Mouse (Mus musculus) embryonic facial prominence, embryonic 11.5 days (tissue): ENCODE data around the gene Tars. TPM values are rescaled to one million over a fixed set of nuclear protein-coding genes. Genes with fewer than 3 reads are reported as not detected.

Experiments
- ATAC-seq: fragments of 200-750 bp; cut with Nextera tagmentation; replicated peaks from 2 replicates; pipeline ENCODE4 v1.8.0; 2017; ENCODE audit warnings: low read depth; ENCODE audit not compliant: insufficient number of reproducible peaks, low FRiP score, low TSS enrichment
- DNase-seq: peaks from one replicate; pipeline ENCODE4 v3.0.0-alpha.2; 2015; ENCODE audit warnings: low spot score
- H3K27ac ChIP-seq: fragments of 300-500 bp; sonication (generic); replicated peaks from 2 replicates; pipeline ENCODE4 v1.5.1; 2014; ENCODE audit warnings: mild to moderate bottlenecking, low read depth, low read length, control low read depth
- H3K27me3 ChIP-seq: fragments of 300-500 bp; sonication (generic); 2 replicates; pipeline ENCODE4 v1.6.1; 2014; ENCODE audit warnings: mild to moderate bottlenecking, low read length, moderate library complexity, mixed read lengths; ENCODE audit not compliant: control insufficient read depth, insufficient read depth
- H3K36me3 ChIP-seq: fragments of 300-500 bp; sonication (generic); replicated peaks from 2 replicates; pipeline ENCODE4 v1.6.1; 2014; ENCODE audit warnings: low read depth, mild to moderate bottlenecking, low read length, moderate library complexity, mixed read lengths; ENCODE audit not compliant: control insufficient read depth, insufficient read depth
- H3K4me1 ChIP-seq: fragments of 300-500 bp; sonication (generic); 2 replicates; pipeline ENCODE4 v1.6.1; 2014; ENCODE audit warnings: low read length, mixed read lengths; ENCODE audit not compliant: control insufficient read depth, insufficient read depth
- H3K4me2 ChIP-seq: fragments of 300-500 bp; sonication (generic); 2 replicates; pipeline ENCODE4 v1.6.1; 2014; ENCODE audit warnings: low read depth, mild to moderate bottlenecking, control low read depth, low read length, moderate library complexity
- H3K4me3 ChIP-seq: fragments of 300-500 bp; sonication (generic); 2 replicates; pipeline ENCODE4 v1.5.1; 2014; ENCODE audit warnings: low read depth, low read length, control low read depth
- H3K9ac ChIP-seq: fragments of 300-500 bp; sonication (generic); replicated peaks from 2 replicates; pipeline ENCODE4 v1.6.1; 2014; ENCODE audit warnings: mild to moderate bottlenecking, control low read depth, low read length
- H3K9me3 ChIP-seq: fragments of 300-500 bp; sonication (generic); replicated peaks from 2 replicates; pipeline ENCODE4 v1.6.1; 2016; ENCODE audit warnings: mild to moderate bottlenecking, low read length, inconsistent platforms, mixed read lengths; ENCODE audit not compliant: control insufficient read depth
- WGBS: fragments of 180-500 bp; shearing (Covaris S2); extraction: QIAGEN DNeasy Blood & Tissue Kit; methylation state at CpG from one replicate; pipeline ENCODE4 v1.1.7; 2014; 5-methylcytosine and 5-hydroxymethylcytosine counted together
- polyA plus RNA-seq: library from polyadenylated mRNA; unstranded; fragments of >200 nt; fragmentation: Nextera tagmentation; extraction: Ambion mirVana; gene quantifications from 2 replicates; pipeline ENCODE4 v1.2.1, GENCODE M21; 2014

Gene Tars
- polyA plus RNA-seq, 1 experiment from 2014 or later: 116 TPM

- Histone ChIP-seq H3K27ac (no peak overlapping the region), H3K36me3 (no peaks in the 10 kb centered on the region), H3K4me3 (no peak overlapping the region), H3K9ac (no peak overlapping the region), H3K27me3 (no peaks in the 10 kb centered on the region), H3K9me3 (no peaks in the 10 kb centered on the region), H3K4me1 (no peaks in the 10 kb centered on the region), H3K4me2 (no peak overlapping the region)
- ATAC-seq (no peak), DNase-seq (no peak)
- WGBS: 92% methylated on average over 2 of the region's 2 CpGs
Observed at GRCm38 (mm10) chr15:11357501-11357900, 42.0 kb downstream of the Tars start.

DNA sequence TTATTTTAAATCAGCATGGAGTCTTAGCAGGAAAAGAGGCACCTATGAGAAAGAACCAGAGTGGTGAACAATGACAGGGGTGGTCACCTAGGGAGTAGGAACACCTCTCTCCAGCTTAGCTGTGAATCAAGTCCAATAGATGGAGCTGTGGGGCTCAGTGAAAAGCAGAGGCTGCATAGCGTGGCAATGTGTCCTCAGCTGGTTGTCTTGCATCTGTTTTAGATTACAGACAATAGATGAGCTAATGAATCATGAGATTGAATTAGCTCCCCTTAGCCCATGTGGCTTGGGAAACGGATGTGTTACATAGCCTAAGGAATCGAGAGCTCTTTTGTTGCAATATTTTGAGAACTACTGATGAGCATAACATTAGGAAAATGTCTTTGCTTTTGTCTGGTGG is 43.6 kb downstream of the Tars start:
- Histone ChIP-seq H3K27me3 (no peaks in the 10 kb centered on the region), H3K4me1 (no peaks in the 10 kb centered on the region), H3K4me2 (no peak overlapping the region), H3K9ac (no peak overlapping the region), H3K4me3 (no peak overlapping the region), H3K27ac (no peak overlapping the region), H3K36me3 (no peaks in the 10 kb centered on the region), H3K9me3 (no peaks in the 10 kb centered on the region)
- no peak for ATAC-seq
- peak; percentile 29 for DNase-seq
- WGBS: 54% methylated on average over 3 of the region's 3 CpGs

- Histone ChIP-seq H3K9me3 (no peaks in the 10 kb centered on the region), H3K4me1 (no peaks in the 10 kb centered on the region), H3K4me2 (no peak overlapping the region), H3K4me3 (no peak overlapping the region), H3K27me3 (no peaks in the 10 kb centered on the region), H3K36me3 (no peaks in the 10 kb centered on the region), H3K9ac (no peak overlapping the region), H3K27ac (no peak overlapping the region)
- DNase-seq: no peak
- no peak for ATAC-seq
- 77% methylated on average over 7 of the region's 7 CpGs for WGBS
Observed at GRCm38 (mm10) chr15:11339467-11340180, 59.8 kb downstream of the Tars start.
